Mouse (Mus musculus) induced T-regulatory cell, adult 2 months (primary cell): ENCODE data around the gene Degs2.
"Not testable (repeated sequence)": the region's sequence is repeated elsewhere in the genome, so short reads cannot be mapped to it uniquely, and the experiment has no call there.

Source experiments
- DNase-seq: peaks from one replicate; pipeline ENCODE4 v3.0.0-alpha.2; 2012; ENCODE audit warnings: low read depth

Degs2 gene

DNA sequence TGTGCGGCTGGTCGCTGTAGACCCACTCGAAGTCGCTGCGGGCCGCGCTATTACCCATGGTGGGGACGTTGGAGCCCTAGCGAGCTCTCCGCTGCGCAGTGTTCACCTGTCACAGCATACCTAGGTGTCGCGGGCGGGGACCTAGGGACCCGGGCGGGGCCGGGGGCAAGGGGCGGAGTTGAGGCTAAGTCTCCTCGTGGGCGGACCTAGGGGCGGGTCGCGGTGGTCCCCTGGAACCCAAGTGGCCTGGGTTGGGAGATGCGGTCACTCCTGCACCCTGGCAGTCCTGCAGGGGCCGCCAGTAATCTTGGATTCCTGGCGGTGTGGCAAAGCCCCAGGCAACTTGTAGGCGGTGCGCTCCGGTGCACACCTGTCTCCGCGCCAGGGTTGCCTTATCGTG lies at the start of gene Degs2:
Gene Degs2, minus strand, starts transcription at position 131 of the 400 bp plus-strand sequence.
- DNase-seq, result no peak

DNA sequence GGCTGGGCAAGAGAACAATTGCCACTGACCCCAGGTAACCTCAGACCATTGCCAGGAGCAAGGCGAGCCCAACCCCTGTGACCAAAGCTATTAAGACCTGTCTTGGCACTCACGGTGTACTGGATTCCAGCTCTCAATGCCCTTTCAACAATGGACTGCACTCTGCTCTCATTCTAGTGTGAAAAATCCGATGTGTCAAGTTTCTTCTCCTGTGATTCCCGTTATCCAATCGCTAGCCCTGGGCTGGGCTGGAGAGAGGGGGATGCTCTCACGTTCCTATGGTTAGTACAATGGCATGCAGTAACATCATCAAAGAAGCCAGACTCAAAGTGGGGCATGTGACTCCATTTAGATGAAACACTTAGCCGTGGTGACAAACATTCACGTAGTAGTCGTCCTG lies 49.7 kb upstream of the Degs2 start:
- DNase-seq, result no peak

DNA sequence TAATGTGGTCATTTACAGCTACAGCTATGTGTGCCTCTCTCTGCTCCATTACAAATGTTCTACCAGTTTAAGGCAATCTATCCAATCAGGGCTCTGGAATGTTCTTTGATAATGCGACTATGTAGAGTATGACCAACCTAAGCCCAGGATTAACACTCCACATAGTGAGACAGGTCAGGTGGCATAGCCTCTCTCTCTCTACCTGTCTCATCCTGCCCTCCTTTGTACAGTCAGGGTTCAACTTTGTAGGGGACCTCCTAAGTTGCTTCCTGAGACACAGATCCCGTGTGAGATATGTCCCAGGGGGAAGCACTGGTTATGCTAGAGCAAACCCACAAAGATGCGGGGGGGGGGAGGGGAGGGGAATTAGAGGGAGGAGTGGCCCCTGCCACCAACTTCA lies 48.1 kb upstream of the Degs2 start:
- no peak for DNase-seq

DNA sequence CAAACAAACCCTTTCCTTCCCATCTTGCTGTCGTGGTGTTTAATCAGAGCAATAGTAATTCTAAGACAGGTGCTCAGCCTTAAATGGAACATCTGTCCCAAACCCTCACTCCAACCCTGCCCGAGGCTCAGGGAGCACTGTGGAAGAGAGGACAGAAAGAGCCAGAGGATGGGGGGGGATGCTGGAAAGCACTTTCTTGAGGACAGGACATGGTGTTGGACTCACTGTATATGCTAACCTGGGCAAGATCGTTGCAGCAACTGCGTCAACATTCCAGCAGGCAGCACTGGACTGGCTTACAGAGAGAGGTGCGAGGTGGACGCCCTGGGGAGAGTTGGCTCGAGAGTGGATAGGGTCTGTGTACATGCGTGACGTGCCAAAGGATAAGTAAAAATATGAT lies 47.3 kb upstream of the Degs2 start:
- no peak for DNase-seq

DNA sequence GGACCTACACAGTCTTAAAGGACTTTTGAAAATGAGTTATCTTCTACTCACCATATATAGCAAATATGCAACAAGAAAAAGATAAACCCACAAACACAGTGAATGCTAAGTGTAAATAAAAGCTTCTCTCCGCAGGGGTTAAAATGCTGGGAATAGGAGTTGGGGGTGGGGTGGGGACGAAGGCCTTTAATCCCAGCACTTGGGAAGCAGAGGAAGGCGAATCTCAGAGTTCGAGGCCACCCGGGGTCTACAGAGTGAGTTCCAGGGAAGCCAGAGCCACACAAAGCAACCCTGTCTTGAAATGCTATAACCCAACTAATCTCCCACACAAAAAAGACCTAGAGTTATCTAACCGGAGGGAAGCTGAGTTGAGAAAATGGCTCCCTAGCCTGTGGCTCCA lies 46.9 kb upstream of the Degs2 start:
- DNase-seq, result no peak

DNA sequence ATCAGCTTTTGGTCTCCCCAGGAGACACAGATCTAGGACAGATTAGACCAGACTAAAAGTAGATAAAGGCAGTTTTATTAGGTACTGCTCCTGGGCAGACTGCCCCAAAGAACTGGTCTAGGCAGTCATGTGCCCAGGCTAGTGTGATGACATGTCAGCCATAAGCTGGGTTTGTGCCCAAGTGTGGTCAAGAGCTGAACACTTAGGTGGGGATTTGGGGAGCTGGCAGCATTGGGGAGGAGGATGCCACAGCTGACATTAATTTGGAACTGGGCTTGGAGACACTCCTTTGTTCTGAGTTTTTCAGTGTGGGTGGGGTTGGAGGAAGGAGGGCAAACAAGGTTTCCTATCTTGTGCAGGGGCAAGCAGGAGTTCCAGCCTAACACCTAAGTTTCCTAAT lies 43.9 kb upstream of the Degs2 start:
- DNase-seq, result no peak

DNA sequence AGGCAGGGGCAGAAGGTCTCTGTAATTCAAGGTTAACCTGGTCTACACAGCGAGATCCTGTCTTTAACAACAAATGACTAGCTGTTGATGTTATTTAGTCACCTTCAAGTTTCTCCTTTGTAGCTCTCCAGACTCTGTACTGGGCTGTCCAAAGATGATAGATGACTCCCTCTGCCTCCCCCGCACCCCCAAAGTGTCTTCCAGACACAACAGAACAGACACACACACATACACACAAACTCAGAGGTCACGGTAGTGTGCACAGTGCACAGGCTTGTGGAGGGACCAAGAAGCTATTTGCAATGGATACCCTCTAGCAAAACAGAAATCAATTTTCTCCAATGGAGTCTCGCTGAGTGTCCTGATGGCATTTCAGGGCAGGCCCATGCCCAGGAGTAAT lies 40.1 kb upstream of the Degs2 start:
- DNase-seq, result no peak

DNA sequence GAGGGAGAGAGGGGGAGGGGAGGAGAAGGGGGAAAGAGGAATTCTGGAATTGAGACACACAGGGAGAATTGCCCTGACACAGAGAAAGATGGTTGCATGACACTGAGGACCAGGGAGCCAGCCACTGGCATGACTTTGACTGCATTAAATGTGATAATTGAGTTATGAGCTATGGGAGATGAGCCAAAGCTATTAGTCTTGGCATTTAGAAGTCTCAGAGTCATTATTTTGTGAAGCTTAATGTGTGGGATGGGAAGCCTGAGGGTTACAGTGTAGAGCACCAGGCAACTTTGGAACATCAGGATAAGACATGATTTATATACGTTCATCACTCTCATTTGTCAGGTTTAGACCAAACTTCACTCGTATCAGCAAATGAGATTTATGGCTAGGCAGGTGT lies 39.4 kb upstream of the Degs2 start:
- no peak for DNase-seq

DNA sequence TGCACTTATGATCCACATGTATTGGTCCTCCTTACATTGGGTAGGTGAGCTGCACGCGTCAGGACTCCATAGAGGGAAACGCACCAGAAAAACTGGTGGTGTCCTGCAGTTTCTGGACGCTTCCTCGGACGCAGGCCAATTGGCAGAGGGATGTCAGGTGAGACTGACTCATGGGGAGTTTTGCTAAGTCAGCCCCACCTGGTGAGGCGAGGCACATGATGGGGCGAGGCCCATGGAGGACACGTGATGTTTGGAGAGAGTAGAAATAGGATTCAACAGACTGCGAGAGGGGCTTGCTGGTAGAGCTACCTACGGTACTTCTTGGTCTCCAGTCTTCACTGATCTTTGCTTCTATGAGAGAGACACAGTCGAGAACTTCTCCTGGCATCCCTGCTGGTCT lies 36.6 kb upstream of the Degs2 start:
- DNase-seq, result no peak

DNA sequence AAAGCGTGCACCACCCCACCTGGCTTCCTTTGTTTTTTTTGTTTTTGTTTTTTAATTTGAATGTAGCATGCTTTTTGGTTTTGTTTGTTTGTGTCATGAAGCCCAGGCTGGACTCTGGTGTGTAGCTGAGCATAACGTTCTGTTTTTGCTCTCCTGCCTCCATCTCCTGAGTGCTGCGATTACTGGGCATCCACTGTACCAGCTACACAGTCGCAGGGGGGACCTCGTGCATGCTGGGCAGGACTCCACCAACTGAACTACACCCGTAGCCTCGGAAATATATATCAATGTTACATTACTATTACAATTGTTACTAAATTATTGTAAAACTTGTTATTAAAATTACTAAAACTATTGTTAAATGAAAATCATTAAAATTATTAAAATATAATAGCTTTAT lies 35.7 kb upstream of the Degs2 start:
- no peak for DNase-seq

DNA sequence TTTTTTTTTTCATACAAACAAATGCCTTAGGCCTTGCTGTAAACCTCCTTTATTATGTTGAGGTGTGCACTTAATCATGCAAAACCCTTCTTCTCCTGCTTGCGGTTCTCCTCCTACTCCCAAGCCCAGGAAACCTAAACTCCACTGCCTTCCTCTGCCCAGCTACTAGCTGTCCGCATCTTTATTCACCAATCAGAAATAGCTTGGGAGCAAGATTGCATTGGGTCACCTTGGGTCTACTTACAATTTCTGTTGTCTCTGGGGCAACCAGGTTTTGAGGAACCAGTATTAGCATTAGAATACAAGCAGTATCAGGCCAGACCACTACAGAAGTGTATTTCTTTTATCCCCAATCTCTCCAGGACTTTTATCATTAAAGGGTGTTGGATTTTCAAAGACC lies 32.3 kb upstream of the Degs2 start:
- no peak for DNase-seq

DNA sequence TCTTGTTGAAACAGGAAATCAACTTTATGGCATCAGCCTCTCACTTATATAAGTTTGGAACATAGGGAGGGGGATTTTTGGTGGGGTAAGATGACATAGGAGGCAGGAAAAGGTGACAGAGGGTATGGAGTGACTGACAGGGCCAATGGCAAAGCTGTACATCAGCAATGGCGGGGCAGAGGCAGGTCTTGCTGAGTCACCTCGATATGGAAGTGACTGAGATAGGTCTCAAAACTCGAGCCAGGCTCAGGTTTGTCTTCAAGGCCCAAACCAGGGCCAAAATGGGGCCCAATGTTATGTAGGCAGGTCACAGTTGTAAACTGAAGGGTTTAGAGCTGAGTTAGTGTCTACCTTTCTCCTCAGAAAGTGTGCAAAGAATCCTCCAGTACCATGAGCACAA lies 21.7 kb upstream of the Degs2 start:
- no peak for DNase-seq

DNA sequence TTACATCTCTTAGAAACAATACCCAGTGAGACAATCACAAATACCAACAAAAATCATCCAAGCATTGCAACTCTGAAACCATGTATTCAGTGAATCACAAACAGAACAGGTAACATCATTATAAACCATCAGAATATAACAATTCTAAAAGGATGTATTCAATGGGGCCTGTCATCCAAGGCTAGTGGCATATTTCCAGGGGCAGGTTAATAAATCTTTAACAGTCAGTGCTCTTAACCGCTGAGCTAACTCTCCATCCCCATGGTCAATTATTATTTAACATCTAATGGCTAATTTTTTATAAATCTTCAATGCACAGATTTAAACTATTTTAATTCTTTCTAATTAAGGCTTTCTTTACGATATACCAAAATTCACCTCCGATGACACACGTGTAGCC lies 20.3 kb upstream of the Degs2 start:
- no peak for DNase-seq

DNA sequence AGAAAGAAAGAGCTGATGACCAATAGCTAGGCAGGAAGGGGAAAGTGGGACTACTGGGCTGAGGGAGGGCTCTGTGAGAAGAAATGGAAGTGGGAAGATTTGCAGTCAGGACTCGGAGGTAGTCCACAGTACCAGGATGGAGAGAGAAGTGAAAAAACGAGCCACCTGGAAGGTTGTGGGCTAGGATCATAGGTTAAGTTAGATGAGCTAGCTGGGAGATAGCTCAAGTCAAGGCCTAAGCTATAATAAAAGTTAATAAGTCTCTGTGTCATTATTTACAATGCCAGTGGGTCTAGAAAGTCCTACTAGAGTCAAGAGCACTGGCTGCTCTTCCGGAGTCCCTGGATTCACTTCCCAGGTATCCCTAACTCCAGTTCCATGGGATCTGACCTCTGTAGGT lies 16.4 kb upstream of the Degs2 start:
- DNase-seq, result no peak

DNA sequence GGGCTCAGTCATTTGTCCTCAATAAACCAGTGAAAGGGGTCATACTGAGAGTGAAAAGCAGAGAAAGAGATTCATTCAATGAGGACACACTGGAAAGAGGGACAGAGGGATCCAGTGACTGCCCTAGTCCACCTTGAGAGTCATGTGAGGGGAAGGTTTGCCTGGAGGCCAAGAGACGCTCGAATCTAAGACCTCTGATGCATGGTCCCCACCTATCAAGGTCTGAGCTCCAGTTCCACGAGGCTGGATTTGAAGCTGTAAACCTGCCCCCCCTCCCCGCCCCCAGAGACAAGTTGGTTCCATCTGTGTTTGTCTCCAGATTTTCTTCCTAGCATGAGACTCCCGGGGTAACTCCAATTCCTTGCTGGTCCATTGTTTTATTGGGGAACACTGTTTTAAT lies 13.7 kb upstream of the Degs2 start:
- no peak for DNase-seq

DNA sequence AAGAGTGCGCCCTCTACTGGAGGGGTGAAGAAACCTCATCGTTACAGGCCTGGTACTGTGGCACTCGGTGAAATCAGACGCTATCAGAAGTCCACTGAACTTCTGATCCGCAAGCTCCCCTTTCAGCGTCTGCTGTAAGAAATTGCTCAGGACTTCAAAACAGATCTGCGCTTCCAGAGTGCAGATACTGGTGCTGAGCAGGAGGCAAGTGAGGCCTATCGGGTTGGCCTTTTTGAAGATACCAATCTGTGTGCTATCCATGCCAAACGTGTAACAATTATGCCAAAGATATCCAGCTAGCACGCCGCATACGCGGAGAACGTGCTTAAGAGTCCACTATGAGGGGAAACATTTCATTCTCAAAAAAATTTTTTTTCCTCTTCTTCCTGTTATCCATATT lies 11.9 kb upstream of the Degs2 start:
- DNase-seq, result not testable (repeated sequence)

DNA sequence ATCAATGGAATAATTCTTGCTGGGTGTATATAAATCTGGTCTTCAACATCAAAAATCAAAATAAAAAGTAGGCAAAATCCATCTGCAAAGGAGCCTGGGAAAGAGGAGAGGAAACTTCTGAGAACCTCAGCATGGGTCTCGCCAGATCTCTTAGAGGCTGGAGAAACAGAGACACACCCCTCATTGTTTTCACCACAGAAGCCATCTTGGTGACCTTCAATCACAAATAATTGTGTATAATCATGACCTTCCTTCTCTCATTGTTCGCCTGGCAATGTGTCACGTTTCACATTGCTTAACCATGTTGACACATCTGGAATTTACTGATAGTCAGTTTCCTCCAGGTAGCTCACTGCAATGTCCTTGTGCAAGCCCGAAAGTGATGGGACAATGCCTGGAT lies 10.4 kb upstream of the Degs2 start:
- no peak for DNase-seq

DNA sequence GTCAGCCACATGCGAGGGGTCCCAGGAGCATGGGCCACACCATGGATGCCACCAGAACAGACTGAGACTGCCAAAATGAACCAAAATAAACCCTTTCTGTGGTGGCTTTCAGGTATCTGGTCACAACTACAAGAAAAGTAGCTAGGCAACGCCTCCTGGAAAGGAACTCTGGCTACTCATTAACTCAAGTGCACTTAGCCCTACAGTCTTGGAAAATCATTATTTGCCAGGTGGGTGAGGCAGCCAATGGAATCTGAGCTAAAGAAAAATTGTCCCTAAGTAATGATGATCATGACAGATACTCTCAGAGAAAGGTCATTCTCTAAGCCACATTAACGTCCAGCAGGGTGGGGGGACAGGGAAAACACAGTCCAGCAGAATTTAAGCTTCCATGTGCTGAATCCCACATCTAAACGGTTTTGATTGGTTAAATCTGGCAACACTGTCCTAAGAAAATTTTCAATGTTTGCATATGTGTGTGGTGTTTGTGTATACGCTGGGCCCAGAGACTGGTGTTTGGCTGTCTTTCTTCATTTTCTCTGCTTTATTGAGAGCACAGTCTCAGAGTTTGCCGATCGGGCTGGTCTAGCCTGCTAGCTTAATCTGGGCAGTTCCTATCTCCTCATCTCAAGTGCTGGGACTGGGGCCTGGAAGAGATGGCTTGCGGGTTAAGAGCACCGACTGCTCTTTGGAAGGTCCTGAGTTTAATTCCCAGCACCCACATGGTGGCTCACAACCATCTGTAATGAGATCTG lies 8.9 kb upstream of the Degs2 start:
- DNase-seq, result no peak

DNA sequence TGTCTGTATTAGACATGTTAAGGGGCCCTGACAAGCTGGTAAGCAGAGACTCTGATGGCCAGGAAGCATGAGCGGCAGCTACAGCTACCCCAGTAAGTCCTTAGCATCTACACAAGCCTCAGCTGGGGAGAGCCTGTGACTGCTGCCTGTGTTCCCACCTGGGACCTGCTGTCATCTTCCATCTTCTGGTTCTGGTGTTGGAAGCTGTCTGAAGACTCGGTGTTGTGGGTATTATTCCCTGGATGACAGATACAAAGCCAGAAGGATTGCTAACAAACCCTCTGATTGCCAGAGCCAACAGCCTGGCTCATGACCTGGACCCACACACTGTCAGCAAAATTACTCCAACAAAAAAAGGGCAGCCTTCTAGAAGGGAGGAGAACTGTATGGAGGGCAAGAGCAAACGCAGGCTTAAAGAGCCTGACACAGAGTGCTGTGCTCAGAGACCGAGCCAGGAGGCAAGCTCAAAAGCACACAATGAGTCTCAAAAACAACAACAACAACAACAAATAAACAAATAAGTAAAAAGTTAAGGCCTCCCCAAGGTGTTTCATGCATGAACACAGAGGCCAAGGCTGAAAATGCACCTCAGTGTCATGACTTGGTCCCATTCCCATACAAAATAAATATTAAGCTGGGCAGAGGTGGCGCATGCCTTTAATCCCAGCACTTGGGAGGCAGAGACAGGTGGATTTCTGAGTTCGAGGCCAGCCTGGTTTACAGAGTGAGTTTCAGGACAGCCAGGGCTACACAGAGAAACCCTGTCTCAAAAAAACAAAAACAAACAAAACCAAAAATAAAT lies 8.1 kb upstream of the Degs2 start:
- no peak for DNase-seq

DNA sequence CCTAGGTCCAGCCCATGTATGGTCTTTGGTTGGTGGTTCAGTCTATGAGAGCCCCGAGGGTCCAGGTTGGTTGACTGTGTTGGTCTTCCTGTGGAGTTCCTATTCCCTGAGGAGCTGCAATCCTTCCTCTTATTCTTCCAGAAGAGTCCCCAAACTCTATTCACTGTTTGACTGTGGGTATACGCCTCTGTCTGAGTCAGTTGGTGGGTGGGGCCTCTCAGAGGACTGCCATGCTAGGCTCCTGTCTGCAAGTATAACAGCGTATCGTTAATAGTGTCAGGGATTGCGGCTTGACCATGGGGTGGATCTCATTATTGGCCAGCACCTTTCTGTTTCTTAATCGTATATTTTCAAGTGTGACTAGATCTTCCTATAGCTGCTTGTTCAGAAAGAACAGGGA lies 7.3 kb upstream of the Degs2 start:
- DNase-seq, result no peak

DNA sequence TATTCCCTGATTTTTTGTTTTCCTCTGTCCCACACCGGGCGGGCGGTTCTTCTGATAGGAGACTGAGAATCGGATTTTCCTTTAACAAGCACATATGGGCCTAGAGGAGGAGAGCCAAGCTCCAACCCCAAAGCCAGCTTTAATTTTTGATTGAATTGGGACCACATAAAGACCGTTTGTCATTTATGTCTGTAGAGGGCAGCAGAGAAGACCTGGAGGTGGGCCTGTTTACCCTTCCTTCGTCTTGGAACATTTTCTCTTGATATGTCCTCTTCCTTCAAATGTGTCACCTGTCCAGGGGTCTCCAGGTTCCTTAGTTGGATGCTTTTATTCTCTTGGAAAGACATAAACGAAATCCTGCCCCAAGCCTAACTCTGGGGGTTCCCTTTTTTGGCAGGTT lies 4.0 kb upstream of the Degs2 start:
- peak; percentile 53 for DNase-seq

DNA sequence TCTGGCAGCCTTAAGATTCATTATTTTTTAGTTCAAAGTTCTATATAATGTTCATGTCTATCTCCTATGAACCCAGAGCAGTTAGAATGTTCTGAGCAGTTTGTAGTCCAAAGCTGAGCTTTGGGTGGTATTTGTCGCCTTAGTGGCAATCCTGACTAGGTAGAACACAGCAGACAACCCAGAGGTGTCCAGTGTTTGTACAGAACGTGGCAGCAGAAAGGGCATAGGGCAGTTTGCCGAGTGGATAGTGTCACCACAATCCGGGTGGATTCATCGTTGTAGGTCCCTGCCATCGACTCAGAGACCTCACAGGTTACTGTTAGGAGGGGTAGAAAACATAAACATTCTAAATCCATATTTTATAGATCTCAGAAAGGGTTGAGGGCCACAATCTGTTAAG lies 3.4 kb upstream of the Degs2 start:
- DNase-seq, result no peak

DNA sequence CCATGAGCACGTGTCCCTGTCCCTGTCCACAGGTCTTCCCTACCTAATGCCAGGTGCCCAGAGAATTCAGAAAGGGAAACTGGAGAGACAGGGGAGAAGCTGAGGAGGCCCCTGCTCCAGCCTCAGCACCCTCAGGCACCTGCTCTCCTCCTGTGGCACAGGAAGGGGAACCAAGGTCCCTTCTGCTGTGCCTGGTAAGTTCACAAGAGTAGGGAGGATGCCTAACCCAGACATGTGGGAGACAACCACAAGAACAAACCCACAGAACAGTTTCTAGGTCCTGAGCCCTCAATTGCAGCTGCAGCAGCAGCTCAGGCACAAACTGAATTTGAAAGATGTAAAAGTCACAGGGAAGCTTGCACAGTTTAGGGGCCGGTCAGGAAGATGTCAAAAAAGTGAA lies 894 bp downstream of the Degs2 start:
- DNase-seq, result no peak

DNA sequence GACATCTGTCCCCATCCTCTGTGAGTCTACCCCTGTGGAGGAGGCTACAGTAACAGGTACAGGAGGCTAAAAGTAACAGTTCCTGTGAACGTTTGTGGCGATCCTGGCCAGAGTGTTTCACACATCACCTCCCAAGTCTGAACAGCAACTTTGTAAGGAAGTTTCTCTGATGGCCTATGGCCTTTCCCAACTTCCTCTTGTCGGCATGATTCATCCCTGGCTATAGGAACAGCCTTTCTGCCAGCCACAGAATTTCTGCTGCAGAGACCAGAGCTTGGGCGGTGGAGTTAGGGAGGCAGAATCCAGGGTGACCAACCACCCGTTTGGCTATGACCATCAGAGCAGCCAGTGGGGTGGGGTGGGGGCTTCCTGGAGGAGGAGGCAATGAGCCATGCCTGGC lies 2.1 kb downstream of the Degs2 start:
- DNase-seq, result no peak
